Mouse (Mus musculus) olfactory bulb, adult 2 months (tissue): ENCODE data around the gene Irak3.

Source experiments
- CTCF ChIP-seq: fragments of 200-500 bp; IDR thresholded peaks from 2 replicates; pipeline ENCODE4 v1.5.1; 2012; ENCODE audit warnings: low read depth, mild to moderate bottlenecking, low read length, moderate library complexity; ENCODE audit not compliant: insufficient read depth
- POLR2A ChIP-seq: fragments of 200-500 bp; IDR thresholded peaks from 2 replicates; pipeline ENCODE4 v1.6.1; 2012; ENCODE audit warnings: mild to moderate bottlenecking, low read depth, low read length, moderate library complexity; ENCODE audit not compliant: insufficient read depth

DNA sequence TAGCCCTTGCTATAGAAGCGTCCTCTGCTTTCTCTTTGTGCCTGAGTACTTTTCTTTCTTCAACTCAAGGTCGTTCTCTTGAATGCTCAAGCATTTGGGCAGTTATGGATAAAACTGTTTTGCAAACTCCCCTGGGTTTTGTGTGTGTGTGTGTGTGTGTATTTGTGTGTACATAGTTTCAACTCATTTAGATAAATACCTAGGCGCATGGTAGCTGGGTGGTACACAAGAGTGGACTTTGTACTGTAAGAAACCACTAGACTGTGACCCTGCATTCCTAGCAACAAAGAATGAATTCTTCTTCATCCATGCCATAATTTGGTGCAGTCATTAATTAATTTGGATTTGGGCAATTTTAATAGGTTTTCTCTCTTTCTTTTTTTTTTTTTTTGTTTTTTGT is 8.2 kb upstream of the Irak3 start:
- TF ChIP-seq CTCF (no peak), POLR2A (no peak)
